Mouse (Mus musculus) regulatory T cell (primary cell): ENCODE data around the gene Dlg2.

Source experiments
- in situ Hi-C: fragments of 300-600 bp; cut with MboI, MseI; formaldehyde crosslinking; loops from one replicate; pipeline ENCODE4 v1.15.1; 2025; ENCODE audit warnings: high pct_unique_total_duplicates

The Dlg2 gene

GRCm38 (mm10) chr7:90476313-90477245, at the start of gene Dlg2:
Gene Dlg2, plus strand, starts transcription at chr7:90476672.
- in situ Hi-C loops, result no loop called here

- in situ Hi-C loops, result loop anchor here (25.0 kb wide), 1 partner anchor 440 kb away; the partner anchor contains the start of gene Eed
These were observed 49.5 kb upstream of the Dlg2 start for GRCm38 (mm10) chr7:90427006-90427405.

DNA sequence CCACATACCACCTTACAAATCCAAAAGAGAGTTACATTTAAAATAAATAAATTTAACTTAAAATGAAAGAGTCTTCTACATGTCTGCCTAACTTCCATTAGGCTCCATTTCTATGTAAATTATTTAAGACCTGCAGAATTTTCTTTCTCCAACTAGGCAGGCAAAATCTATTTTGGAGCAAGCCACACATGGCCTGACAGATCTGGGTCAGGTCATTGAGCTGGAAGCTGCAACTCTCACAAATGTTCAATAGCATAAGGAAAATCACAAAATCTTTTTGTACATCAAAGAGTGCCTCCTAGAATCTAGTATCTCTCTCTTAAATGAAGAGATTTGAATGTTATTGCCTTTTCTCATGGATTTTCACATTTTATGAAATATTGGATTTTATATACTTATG, 44.3 kb upstream of the Dlg2 start:
- in situ Hi-C loops, result loop anchor here (25.0 kb wide), 1 partner anchor 445 kb away; the partner anchor contains the start of gene Eed

- in situ Hi-C loops, result loop anchor here (25.0 kb wide), 1 partner anchor 453 kb away; the partner anchor contains the start of gene Eed
These were observed 36.4 kb upstream of the Dlg2 start for GRCm38 (mm10) chr7:90440044-90440443.

- in situ Hi-C loops, result loop anchor here (25.0 kb wide), 1 partner anchor 455 kb away; the partner anchor contains the start of gene Eed
These were observed 34.4 kb upstream of the Dlg2 start for GRCm38 (mm10) chr7:90442070-90442469.

DNA sequence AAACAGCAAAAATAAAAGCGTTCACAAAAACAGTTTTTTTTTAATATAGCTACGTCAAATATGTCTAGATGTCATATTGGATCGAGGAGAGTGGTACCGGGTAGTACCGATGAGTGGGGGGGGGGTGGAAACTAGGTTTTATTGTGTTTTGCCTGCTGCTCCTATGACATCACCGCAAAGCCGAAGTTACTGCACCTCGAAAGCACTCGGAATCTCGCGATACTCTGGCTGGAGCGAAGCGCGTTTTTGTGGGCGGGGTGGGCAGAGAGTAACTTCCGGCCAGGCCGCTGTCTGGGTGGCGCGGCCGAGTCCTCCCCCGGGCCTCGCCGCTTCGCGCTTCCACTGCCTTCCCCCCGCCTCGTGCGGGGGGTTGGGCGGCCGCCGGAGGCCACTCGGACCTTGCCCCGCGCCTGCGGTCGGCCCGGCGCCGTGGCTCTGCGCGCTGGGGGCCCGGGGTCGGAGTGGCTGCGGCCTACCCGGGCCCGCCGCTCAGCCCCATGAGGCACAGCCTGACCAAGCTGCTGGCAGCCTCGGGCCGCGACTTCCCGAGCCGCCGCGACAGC, 33.9 kb upstream of the Dlg2 start, which contains the start of gene Crebzf:
Gene Crebzf (plus strand): TSS at position 212 of the 563 bp plus-strand sequence.
- in situ Hi-C loops, result loop anchor here (25.0 kb wide), 1 partner anchor 455 kb away; the partner anchor contains the start of gene Eed

DNA sequence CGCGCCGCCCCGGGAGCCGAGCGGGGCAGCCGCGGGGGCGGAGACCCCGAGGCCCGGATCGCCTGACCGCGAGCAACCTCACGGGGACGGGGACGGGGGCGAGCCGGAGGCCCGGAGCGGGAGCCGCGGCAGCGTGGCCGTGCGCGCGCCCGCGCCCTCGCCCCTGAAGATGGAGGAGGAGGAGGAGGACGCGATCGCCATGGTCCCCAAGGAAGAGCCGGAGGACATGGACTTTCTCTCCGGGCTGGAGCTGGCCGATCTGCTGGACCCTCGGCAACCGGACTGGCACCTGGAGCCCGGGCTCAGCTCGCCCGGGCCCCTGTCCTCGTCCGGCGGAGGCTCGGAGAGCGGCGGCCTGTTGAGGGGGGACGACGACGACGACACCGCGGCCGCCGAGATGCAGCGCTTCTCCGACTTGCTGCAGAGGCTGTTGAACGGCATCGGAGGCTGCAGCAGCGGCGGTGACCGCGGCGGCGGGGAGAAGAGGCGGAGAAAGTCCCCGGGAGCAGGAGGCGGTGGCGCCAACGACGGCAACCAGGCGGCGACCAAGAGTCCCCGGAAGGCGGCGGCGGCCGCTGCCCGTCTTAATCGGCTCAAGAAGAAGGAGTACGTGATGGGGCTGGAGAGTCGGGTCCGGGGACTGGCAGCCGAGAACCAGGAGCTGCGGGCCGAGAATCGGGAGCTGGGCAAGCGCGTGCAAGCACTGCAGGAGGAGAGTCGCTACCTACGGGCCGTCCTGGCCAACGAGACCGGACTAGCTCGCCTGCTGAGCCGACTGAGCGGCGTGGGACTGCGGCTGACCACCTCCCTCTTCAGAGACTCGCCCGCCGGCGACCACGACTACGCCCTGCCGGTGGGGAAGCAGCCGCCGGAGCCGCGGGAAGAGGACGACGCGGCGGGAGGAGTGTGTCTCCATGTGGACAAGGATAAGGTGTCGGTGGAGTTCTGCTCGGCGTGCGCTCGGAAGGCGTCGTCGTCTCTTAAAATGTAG, 33.1 kb upstream of the Dlg2 start:
- in situ Hi-C loops, result loop anchor here (25.0 kb wide), 1 partner anchor 456 kb away; the partner anchor contains the start of gene Eed

GRCm38 (mm10) chr7:90444206-90444605, 32.3 kb upstream of the Dlg2 start:
- in situ Hi-C loops, result loop anchor here (25.0 kb wide), 1 partner anchor 457 kb away; the partner anchor contains the start of gene Eed

DNA sequence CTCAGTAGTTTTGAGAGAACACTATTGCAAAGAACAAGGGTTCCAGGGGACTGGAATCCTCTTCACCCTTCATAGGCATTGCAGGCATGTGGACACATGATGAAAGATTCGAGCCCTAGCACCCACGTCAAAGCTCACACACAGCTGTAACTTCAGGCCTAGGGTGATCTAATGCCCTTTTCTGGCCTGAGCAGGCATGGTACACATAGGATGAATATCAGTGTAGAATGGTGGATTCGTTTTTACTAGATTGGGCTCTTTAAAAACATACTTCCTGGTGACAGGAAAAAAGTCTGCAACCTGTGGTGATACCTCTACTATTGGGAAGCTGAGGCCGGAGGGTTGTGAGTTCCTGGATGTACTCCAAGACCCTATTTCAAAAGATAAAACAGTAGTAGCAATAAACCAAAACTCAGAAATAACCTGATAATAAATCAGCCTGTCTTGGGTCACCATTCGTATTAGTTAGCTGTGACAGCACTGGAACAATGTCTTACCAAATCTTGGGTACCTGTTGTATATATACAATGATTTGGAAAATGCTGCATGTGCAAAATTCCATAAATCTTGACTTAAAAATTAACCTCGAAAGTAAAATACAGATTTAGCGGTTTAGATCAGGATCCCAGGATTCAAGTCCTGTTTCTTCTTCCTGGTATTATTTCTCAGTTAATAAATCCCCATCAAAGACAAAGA, 20.2 kb upstream of the Dlg2 start:
- in situ Hi-C loops, result no loop called here

- in situ Hi-C loops, result no loop called here
These were observed 19.5 kb upstream of the Dlg2 start, which contains the start of gene Tmem126a for GRCm38 (mm10) chr7:90456845-90457468. Gene Tmem126a, minus strand, starts transcription at chr7:90457229.

DNA sequence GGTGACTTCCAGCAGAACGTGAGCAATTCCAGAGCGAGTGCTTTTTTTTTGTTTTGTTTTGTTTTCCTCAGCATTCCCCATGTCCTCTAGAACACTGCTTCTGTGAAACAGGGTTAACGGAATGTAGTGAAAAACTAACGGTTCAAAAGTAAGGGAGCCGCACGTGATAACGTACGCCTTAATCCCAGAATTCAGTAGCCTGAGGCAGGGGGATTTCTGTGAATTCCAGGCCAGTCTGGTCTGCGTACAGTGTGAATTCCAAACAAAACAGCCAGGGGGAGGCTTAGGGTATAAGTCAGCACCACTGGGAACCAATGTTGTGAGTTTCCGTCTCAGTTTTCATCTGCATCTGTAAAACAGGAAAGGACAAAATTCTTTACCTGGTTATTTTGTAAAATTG, 19.0 kb upstream of the Dlg2 start:
- in situ Hi-C loops, result no loop called here

DNA sequence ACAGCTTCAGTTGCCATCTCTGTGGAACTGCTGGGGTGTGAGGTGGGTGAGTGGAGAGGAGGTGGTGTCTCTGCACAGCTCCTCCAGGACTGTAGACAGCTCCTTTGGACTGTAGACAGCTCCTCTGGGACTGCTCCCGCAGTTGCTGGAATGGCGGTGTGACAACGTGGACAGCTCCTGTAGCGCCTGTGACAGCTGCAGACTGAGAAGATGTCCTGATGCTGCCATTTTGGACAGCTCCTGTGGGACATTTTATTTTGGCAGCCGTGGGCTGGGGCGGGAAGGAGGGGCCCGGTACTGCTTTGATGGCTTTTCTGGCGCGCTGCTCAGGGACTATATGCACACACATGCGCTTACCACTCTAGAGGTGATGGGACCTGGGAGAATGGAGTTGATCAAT, 16.1 kb upstream of the Dlg2 start:
- in situ Hi-C loops, result no loop called here

DNA sequence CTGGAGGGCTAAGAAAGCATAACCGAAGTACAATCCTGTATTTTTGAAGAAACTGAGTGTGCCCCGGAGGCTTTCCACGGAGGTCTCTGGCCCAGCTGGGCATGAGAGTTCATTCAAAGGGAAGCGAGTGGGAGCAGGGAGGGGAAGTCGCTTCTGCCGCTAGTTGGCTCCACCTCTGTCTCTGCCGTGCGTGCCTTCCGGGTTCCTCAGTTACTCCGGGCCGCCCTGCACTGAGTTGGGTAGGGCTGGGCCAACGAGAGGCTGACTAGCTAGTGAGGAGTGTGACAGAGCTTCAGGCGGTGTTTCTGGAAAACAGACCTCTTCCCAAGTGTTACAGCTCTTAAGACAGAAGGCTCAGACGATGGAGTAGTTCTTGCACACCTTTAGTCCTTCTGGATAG, 15.5 kb upstream of the Dlg2 start:
- in situ Hi-C loops, result no loop called here

GRCm38 (mm10) chr7:90461441-90461840, 15.0 kb upstream of the Dlg2 start:
- in situ Hi-C loops, result no loop called here

- in situ Hi-C loops, result no loop called here
These were observed 3.0 kb upstream of the Dlg2 start for GRCm38 (mm10) chr7:90473511-90473910.

DNA sequence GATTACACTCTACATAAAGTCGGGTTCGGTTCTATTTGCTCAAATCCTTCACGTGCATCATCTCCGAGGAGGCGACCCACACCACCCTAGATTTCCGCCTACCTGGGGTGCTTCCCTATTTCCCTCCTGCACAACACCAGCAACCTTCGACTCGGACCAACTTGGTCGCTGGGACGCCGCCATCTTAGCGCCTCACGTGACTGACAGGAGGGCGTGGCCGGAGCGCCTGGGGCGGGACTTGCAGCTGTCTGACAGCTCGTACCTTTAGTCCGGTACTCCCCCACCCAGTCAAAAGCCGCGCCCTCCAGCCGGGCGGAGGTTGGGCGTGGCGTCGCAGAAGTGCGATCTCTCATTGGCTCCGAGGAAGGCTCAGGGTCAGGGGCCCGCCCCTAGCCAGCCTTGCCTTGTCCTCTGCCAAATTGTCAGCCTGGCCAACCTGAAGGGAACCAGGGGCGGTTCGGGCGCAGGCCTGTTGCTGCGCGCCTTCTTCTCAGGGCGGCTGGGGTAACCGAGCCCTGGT, 619 bp upstream of the Dlg2 start, which contains the start of gene Tmem126b:
Gene Tmem126b (minus strand): TSS at position 209 of the 520 bp plus-strand sequence.
- in situ Hi-C loops, result no loop called here

- in situ Hi-C loops, result no loop called here
These were observed 6.1 kb downstream of the Dlg2 start for GRCm38 (mm10) chr7:90482607-90483006.

- in situ Hi-C loops, result loop anchor here (25.0 kb wide), 1 partner anchor 929 kb away; no protein-coding TSS in a partner anchor
These were observed 31.7 kb downstream of the Dlg2 start for GRCm38 (mm10) chr7:90508124-90508523.

DNA sequence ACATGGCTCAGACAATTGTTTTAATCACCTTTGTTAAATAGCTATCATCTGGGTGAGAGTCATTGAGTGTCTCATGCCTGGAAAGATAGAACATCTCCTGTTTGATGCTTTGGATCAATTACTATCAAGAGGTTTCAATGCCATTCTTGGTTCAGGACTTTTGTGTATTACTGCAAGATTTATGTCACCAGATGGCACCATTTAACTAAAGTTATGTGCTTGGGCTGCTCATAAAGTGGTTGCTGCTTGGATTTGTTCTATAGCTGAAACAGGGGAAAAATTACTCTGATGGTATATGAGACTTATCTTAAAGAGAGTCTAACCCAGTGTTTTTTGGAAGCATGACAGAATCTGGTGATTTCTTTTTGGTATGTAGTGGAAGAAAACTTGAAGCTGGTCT, 35.8 kb downstream of the Dlg2 start:
- in situ Hi-C loops, result loop anchor here (10.0 to 25.0 kb wide), 2 partner anchors 713 to 925 kb away; no protein-coding TSS in a partner anchor
